Mouse (Mus musculus): ENCODE data around the gene Elf5.

The Elf5 gene

DNA sequence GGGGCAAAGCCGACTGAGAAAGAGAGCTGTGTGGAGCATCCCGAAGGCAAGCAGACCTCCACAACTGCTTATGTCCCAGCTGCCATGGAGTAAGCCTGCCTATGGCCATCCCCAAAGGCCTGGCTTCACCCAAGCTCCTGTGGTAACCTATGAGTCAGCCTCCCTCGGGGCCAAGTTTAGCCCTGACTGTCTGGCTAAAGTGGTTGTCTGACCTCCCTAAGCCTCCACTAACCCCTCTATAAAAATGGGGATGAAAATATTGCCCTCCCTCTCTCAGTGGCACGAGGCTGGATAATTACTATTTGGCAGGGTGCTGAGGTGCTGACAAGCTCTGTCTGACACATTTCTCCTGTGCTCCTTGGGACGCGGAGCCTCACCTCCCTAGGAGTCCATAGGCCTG, at the start of gene Elf5:
Gene Elf5, plus strand, starts transcription at position 341 of the 400 bp plus-strand sequence.
- no peak for TF ChIP-seq GATA4 (IDR thresholded peaks at IDR 0.05; ENCODE audit: insufficient replicate concordance, low read length)

DNA sequence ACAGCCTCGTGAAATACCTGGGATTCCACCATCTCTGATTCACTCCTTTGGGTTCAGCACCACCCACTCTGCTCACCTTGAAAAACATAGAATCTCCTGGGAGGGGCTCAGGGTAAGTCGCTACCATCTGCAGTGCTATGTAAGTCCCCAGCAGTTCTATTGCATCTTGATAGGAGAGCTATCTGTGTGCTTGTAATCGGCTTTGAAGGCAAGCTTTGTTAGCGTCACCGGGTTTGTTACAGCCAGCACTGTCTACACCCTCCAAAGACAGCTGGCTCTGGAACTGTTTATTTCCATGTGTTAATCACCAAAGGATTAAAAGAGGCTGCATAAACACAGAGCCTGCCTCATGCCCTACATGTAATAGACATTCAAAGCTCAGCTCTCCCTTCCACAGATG, 38.9 kb upstream of the Elf5 start:
- TF ChIP-seq GATA4 (IDR thresholded peaks at IDR 0.05; ENCODE audit: insufficient replicate concordance, low read length), result no peak

DNA sequence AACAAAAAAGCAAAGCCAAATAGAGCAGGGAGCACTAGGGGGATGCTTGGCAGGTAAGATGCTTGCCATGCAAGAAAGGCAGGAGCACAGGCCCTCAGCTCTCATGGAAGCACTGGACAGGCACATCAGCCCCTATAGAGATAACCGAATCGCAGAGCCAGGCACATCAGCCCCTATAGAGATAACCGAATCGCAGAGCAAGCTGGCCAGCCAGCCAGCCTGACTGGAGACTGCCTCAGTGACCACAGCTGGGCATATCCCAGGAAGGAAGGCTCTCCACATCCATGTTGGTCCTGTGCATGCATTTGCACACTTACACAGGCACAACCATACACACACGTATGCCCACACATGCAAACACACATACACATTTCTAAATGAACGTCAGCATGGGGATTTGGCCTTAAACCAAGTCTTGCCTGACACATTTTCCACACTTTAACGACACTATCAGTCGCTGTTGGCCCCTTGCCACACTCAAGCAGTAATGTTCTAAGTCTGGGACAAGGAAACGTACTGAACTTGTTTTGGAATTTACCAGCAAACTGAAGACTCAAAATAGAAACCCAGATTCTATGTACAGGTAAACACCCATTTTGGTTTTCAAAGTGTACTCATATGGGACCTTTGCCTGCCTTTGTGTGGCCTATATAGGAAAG, 31.9 kb upstream of the Elf5 start:
- no peak for TF ChIP-seq GATA4 (IDR thresholded peaks at IDR 0.05; ENCODE audit: insufficient replicate concordance, low read length)

DNA sequence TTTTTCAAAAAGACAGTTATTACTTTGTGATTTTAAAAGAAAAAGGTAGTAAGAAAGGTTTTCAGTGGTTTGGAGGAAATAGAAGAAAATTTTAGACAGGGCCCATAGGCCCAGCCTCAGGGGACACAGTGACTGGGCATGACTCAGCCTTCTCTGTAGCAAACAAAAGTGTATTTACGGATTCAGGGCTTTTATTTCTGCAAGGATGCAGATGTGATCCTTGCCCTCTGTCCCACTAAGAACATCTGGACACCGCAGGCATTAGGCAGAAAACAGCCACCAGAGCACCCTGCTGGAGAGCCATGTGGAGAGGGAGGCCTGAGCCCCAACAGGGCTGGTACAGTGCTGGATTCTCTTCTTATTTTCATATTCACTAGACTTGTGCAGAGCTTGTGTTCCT, 29.3 kb upstream of the Elf5 start:
- TF ChIP-seq GATA4 (IDR thresholded peaks at IDR 0.05; ENCODE audit: insufficient replicate concordance, low read length), result no peak

DNA sequence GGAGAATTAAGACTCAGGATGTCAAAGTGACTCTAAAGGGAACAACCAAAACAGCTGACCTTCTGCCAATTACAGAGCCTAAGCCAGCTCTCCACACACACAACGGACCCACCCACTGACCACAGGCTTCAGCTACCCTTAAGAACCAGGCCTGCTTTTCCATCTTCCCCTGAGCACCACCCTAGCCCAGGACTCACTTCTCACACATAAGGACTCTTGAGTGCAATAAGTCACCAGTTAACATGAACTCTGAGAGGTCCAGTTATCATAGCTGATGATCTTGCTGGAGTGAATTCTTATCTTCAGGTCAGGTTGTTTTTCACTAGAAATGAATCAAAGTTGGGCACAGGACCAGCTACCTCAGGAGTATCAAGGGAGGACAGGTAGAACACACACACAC, 23.6 kb upstream of the Elf5 start:
- no peak for TF ChIP-seq GATA4 (IDR thresholded peaks at IDR 0.05; ENCODE audit: insufficient replicate concordance, low read length)

GRCm38 (mm10) chr2:103388311-103388710, 23.2 kb upstream of the Elf5 start:
- TF ChIP-seq GATA4 (IDR thresholded peaks at IDR 0.05; ENCODE audit: insufficient replicate concordance, low read length), result no peak

- TF ChIP-seq GATA4 (IDR thresholded peaks at IDR 0.05; ENCODE audit: insufficient replicate concordance, low read length), result no peak
These were observed 21.2 kb upstream of the Elf5 start for GRCm38 (mm10) chr2:103390086-103390988.

- TF ChIP-seq GATA4 (IDR thresholded peaks at IDR 0.05; ENCODE audit: insufficient replicate concordance, low read length), result no peak
These were observed 19.9 kb upstream of the Elf5 start for GRCm38 (mm10) chr2:103391626-103392025.

- TF ChIP-seq GATA4 (IDR thresholded peaks at IDR 0.05; ENCODE audit: insufficient replicate concordance, low read length), result no peak
These were observed 13.4 kb upstream of the Elf5 start for GRCm38 (mm10) chr2:103398110-103398509.

DNA sequence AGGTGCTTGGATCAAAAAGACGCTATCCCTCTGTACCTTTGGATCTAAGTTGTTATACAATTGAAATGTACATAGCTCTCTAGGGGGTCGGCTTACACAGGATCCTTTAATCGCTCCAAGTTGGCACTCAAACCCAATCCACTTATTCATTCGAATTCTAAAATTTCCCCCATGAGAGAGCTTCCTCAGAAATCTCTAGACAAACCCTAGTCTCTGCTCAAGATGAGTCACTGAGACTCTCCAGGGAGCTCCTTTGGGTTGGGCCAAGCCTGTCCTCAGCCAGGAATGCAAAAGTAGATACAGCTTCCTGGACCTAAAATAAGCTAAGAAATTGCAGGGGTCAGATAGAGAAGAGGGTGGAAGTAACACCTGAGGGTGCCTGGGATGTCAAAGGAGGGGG, 10.8 kb upstream of the Elf5 start:
- no peak for TF ChIP-seq GATA4 (IDR thresholded peaks at IDR 0.05; ENCODE audit: insufficient replicate concordance, low read length)

GRCm38 (mm10) chr2:103406239-103406638, 5.2 kb upstream of the Elf5 start:
- no peak for TF ChIP-seq GATA4 (IDR thresholded peaks at IDR 0.05; ENCODE audit: insufficient replicate concordance, low read length)

DNA sequence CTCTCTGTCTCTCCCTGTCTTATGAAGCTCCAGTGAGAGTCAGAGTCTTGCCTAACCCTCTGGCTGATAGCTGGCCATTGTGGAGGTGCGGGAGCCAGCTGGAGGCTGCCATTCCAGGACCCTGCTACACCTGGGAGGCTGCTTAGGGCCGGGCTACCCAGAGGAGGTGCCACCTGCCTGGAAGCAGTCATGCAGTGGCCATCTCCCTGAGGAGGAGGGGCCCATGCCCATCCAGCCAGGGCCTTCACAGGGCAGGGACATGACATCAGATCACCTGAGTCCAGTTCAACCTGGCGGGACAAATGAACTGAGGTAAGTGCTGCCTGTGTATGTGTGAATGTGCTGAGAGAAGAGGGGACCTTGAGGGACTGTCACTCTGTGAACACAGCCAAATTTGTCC, 328 bp downstream of the Elf5 start:
- TF ChIP-seq GATA4 (IDR thresholded peaks at IDR 0.05; ENCODE audit: insufficient replicate concordance, low read length), result no peak

DNA sequence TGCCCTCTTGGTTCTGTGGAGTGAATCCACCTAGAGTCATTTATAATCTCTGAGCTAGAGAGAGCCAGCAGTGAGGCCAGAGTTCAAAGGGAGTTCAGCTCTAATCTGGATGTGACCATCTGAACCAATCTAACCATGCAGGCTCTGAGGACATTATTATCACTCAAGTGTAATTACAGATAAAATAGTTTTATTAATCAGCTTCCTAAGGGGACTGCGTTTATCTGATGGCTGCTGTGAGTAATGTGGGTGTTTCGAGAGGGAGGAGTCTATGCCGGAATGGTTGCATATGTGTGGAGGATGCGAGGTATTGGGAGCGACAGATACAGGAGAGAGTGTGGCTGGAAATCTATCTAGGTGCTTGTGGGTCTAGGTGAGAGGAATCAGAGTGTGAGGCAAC, 1.9 kb downstream of the Elf5 start:
- TF ChIP-seq GATA4 (IDR thresholded peaks at IDR 0.05; ENCODE audit: insufficient replicate concordance, low read length), result no peak

DNA sequence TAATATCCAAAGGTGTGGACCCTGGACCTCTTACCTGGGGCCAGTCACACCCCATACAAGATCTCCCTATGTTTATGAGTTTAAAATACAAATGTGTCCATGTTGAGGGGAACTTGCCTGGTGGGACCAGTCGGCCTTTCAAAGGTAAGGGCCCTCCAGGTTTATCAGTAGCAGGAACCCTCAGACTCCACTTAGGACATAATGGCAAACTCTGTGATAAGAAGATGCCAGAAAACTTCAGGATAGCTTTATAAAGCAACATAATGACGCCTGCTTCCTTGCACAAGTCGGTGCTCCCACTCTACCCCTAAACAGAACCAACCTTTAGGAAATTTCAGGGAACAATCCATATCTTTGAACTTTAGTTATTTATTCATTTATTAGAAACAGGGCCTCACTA, 4.3 kb downstream of the Elf5 start:
- no peak for TF ChIP-seq GATA4 (IDR thresholded peaks at IDR 0.05; ENCODE audit: insufficient replicate concordance, low read length)

GRCm38 (mm10) chr2:103420650-103421507, 9.4 kb downstream of the Elf5 start:
- TF ChIP-seq GATA4 (IDR thresholded peaks at IDR 0.05; ENCODE audit: insufficient replicate concordance, low read length), result no peak
